Mouse (Mus musculus) splenic B cell, adult 2 months (primary cell): ENCODE results near the gene Speer4e.
"Not testable (repeated sequence)": the region's sequence is repeated elsewhere in the genome, so short reads cannot be mapped to it uniquely, and the experiment has no call there.

Experiments
- DNase-seq: peaks from one replicate; pipeline ENCODE4 v3.0.0-alpha.2; 2011; ENCODE audit warnings: low read depth, low spot score
- H3K27me3 ChIP-seq: 2 replicates; pipeline ENCODE4 v1.6.1; 2012; ENCODE audit warnings: mild to moderate bottlenecking, low read length, moderate library complexity, mixed read lengths; ENCODE audit not compliant: control insufficient read depth, poor library complexity, insufficient read depth, severe bottlenecking
- H3K36me3 ChIP-seq: 2 replicates; pipeline ENCODE4 v1.6.1; 2012; ENCODE audit warnings: mild to moderate bottlenecking, low read length, moderate library complexity, mixed read lengths; ENCODE audit not compliant: control insufficient read depth, poor library complexity, insufficient read depth, severe bottlenecking

Speer4e gene

DNA sequence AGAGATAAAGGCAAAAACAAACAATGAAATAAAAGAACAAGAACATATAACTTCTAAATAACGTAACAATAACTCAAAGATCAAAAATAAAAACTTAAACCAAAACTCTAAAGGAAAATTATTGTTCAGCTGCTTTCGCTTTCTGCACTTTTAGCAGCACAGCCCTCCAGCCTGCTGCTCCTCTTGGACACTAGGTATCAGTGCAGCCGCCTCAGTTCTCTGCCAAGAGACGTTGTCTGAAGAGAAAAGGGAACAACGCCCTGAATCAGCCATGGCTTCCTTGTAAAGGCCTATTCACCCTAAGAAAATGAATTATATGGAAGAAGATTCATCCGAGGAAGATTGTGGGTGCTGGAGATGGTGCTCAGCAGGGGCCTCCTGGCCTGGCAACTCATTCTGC lies 4.5 kb downstream of the Speer4e start:
- not testable (repeated sequence) for H3K27me3 ChIP-seq, DNase-seq, H3K36me3 ChIP-seq

DNA sequence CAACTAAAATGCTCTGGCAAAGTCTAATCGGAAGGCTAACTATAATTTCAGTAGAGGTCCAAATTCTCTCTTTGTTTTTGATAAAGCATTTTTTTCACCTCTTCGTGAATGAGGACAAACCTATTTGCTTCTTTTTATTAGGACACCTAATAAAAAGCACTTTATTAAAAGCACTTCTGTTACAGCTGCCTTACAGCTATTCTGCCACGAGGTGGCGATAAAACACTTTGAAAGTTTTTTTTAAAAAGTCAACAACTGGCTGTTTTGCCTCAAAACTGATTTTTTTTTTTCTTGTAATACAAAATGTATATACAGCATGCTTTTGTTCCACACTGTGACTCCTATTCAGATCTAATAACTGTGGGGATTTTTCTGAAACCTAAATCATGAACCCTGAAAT lies 11.2 kb downstream of the Speer4e start:
- not testable (repeated sequence) for H3K36me3 ChIP-seq, DNase-seq, H3K27me3 ChIP-seq

DNA sequence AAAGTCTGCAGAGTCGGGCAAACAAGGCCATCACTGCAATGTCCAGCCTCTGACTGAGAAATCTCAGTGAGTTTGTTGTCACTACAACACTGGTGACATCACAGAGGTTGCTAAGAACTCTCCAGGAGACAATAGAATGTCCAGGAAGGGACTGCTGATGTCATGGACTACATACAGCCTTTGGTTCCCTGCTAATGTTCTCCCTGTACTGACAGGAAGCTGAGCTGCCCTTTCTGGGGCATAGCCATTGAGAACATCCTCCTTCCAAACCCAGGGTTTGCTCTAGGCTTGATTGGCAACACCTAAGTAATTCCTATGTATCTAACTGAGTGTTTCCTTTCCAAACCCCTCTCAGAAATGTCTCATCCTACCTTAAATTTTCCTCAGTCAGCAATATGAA lies 23.4 kb downstream of the Speer4e start, which contains the start of gene Gm9758:
Gene Gm9758, minus strand, starts transcription at position 101 of the 400 bp plus-strand sequence.
- not testable (repeated sequence) for DNase-seq, H3K27me3 ChIP-seq, H3K36me3 ChIP-seq

DNA sequence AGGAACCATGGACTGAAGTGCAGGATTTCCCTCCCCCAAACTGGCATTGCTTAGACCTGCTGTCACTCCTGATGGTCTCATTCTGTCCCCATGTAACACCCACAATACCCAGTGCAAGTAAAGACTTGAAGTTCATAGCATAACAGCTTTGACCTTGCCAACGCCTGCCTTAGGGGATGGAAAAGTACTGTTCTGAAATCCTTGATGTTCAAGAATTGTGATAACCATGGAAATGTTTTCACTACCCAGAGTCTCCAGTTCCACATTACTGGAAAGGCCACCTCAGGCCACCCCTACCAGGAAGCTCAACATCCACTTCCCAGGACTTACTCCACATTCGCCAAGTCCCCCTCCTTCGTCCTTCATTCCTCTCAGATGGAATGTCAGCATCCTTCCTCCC lies 23.9 kb downstream of the Speer4e start:
- DNase-seq, result not testable (repeated sequence)

DNA sequence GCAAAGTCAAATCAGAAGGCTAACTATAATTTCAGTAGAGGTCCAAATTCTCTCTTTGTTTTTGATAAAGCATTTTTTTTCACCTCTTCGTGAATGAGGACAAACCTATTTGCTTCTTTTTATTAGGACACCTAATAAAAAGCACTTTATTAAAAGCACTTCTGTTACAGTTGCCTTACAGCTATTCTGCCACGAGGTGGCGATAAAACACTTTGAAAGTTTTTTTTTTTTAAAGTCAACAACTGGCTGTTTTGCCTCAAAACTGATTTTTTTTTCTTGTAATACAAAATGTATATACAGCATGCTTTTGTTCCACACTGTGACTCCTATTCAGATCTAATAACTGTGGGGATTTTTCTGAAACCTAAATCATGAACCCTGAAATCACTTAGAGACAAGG lies 34.7 kb downstream of the Speer4e start:
- DNase-seq, H3K27me3 ChIP-seq: not testable (repeated sequence)

More for the DNA sequence above, 23.9 kb downstream of the Speer4e start:
- H3K27me3 ChIP-seq, H3K36me3 ChIP-seq: not testable (repeated sequence)

DNA sequence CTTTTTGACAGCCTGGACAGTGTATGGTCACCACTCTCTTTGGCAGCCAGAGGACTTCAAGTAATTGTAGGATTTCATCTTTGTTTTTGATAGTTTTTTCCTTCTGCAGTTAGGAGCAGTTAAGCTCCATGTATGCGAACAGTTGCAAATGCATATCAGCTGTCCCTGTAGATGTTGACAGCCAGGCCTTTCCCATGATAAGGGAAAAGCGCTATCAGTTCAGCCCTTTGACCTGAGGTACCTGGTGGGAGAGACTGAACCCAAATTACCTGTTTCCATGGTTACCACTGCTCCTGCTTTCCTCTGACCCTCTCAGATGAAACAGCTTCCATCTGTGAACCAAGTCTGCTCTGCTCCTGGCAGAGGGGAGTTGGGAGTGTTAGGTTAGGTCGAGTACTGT lies 46.0 kb downstream of the Speer4e start:
- no peak for DNase-seq
- H3K36me3 ChIP-seq, result no peaks in the 10 kb centered on the region

More for the DNA sequence above, 34.7 kb downstream of the Speer4e start:
- not testable (repeated sequence) for H3K36me3 ChIP-seq

DNA sequence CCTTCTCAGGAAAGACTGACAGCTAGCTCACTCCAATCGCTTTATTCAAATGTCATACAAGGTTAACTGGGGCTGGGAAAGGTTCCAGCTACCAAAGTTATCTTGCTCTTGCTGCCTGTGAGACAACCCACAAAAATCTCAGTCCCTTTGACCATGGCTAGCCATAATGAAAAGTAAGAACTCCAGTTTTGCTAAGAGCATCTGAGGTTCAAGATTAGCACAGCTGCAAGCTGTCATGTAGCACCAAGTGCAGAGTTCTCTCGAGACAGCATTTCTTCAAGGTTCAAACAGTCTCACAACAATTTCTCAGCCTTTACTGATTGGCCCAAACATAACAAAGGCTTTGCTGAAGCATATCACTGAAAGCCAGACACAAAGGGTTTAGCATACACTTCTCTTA lies 52.9 kb downstream of the Speer4e start:
- not testable (repeated sequence) for DNase-seq, H3K36me3 ChIP-seq, H3K27me3 ChIP-seq

More for the DNA sequence above, 46.0 kb downstream of the Speer4e start:
- H3K27me3 ChIP-seq, result no peaks in the 10 kb centered on the region
